In genomic region chr15:86219534-86220228, GRCm38 (mm10) we compare ENCODE assay signal across 10 mouse cellular contexts. TPM values are rescaled to one million over a fixed set of nuclear protein-coding genes. Genes with fewer than 3 reads are reported as not detected.
A peak's percentile ranks its signal among the peaks of the same experiment; 100 is the strongest.
DNase-seq lines count a peak whose midpoint lies in the region; ATAC-seq lines count a peak whose summit lies in the region.
"Had no signal": no experiment of that assay in that cellular context is flagged by ENCODE, and none has a peak within 500 bp of the region (broad histone marks: within the 10 kb centered on the region; RNA-seq: fewer than 3 reads in every experiment).

No protein-coding gene starts in this region.

- H3K4me3 ChIP-seq in kidney, embryonic 14.5 days (ENCODE audit: low read length) = no peak overlapping the region
- H3K4me3 ChIP-seq in lung, embryonic 15.5 days = no peak overlapping the region
- no peak overlapping the region for H3K4me3 ChIP-seq in limb, embryonic 12.5 days (replicated peaks)
- H3K4me3 ChIP-seq: heart, embryonic 10.5 days had no signal

- no peak overlapping the region for H3K4me2 ChIP-seq in kidney, embryonic 14.5 days (replicated peaks; ENCODE audit: low read depth, low read length)
- no peak overlapping the region for H3K4me2 ChIP-seq in lung, embryonic 15.5 days
- H3K4me2 ChIP-seq in limb, embryonic 12.5 days = no peak overlapping the region

- H3K9me3 ChIP-seq in kidney, embryonic 14.5 days (ENCODE audit: control insufficient read depth, low read length) = no peaks in the 10 kb centered on the region
- no peaks in the 10 kb centered on the region; the same call in 1 of the 2 replicates for H3K9me3 ChIP-seq in lung, embryonic 15.5 days
- peaks cover 4% of the 10 kb centered on the region; the same call in 1 of the 2 replicates for H3K9me3 ChIP-seq in limb, embryonic 12.5 days
- H3K9me3 ChIP-seq: heart, embryonic 10.5 days had no signal

- H3K4me1 ChIP-seq in kidney, embryonic 14.5 days (ENCODE audit: control insufficient read depth, insufficient read depth, low read length) = peaks cover 13% of the 10 kb centered on the region; the same call in 1 of the 2 replicates
- H3K4me1 ChIP-seq in lung, embryonic 15.5 days = peaks cover 8% of the 10 kb centered on the region
- H3K4me1 ChIP-seq in limb, embryonic 12.5 days (replicated peaks) = peaks cover 10% of the 10 kb centered on the region

- 0 out of 2 replicates have a peak overlapping the region, but pooled peaks have one; percentile 18 for H3K9ac ChIP-seq in kidney, embryonic 14.5 days (ENCODE audit: low read depth, low read length)
- no peak overlapping the region for H3K9ac ChIP-seq in lung, embryonic 15.5 days
- H3K9ac ChIP-seq in limb, embryonic 12.5 days (replicated peaks) = 0 out of 2 replicates have a peak overlapping the region, but pooled peaks have one; percentile 13

- H3K27me3 ChIP-seq in kidney, embryonic 14.5 days (ENCODE audit: control insufficient read depth, insufficient read depth, low read length) = no peaks in the 10 kb centered on the region
- no peaks in the 10 kb centered on the region for H3K27me3 ChIP-seq in lung, embryonic 15.5 days
- H3K27me3 ChIP-seq in limb, embryonic 12.5 days = no peaks in the 10 kb centered on the region

- ATAC-seq in kidney, embryonic 14.5 days (ENCODE audit: low FRiP score, low TSS enrichment) = no peak
- ATAC-seq in lung, embryonic 15.5 days (ENCODE audit: borderline replicate concordance, extremely low read depth, low FRiP score, low TSS enrichment) = no peak
- no peak for ATAC-seq in limb, embryonic 12.5 days (ENCODE audit: insufficient number of reproducible peaks, insufficient read depth, low FRiP score, low TSS enrichment, low read depth)

- no peak overlapping the region for H3K27ac ChIP-seq in kidney, embryonic 14.5 days (ENCODE audit: low read depth, low read length)
- H3K27ac ChIP-seq in lung, embryonic 15.5 days = peak overlapping the region; percentile 25; the same call in 1 of the 2 replicates
- no peak overlapping the region for H3K27ac ChIP-seq in limb, embryonic 12.5 days
- H3K27ac ChIP-seq: heart, embryonic 10.5 days had no signal

- 67% methylated on average over 7 of the region's 7 CpGs for WGBS in kidney, embryonic 14.5 days
- 72% methylated on average over 7 of the region's 7 CpGs for WGBS in lung, embryonic 15.5 days
- WGBS in limb, embryonic 12.5 days = 83% methylated on average over 7 of the region's 7 CpGs

- H3K36me3 ChIP-seq in kidney, embryonic 14.5 days (ENCODE audit: control insufficient read depth, insufficient read depth, low read length) = no peaks in the 10 kb centered on the region
- no peaks in the 10 kb centered on the region for H3K36me3 ChIP-seq in lung, embryonic 15.5 days
- H3K36me3 ChIP-seq in limb, embryonic 12.5 days = no peaks in the 10 kb centered on the region
- H3K36me3 ChIP-seq: heart, embryonic 10.5 days had no signal

- peak; percentile 33 to 34 for DNase-seq in adrenal gland, postnatal 36 days
- DNase-seq in adrenal gland, postnatal 14 days = no peak
- no peak for DNase-seq in kidney, postnatal 14 days
- DNase-seq in lung, postnatal 14 days = no peak
- DNase-seq in thymus, postnatal 0 days (ENCODE audit: low spot score) = no peak
- DNase-seq: cerebellum, postnatal 36 days had no signal

RNA-seq across cellular contexts. Expression of gene Tbc1d22a, which starts 5.4 kb away (rescaled TPM):
- total RNA-seq in adrenal gland, postnatal 36 days (2021) = 10 to 100 TPM; 28.9 to 35.6 TPM
- 26.8 and 32.0 TPM in 2 replicates for total RNA-seq in adrenal gland, postnatal 14 days (2021)
- polyA plus RNA-seq in kidney, embryonic 14.5 days (2014; fragmentation: Nextera tagmentation; extraction: Ambion mirVana) = 6.5 and 11.1 TPM in 2 replicates
- 10.3 and 12.4 TPM in 2 replicates for polyA plus RNA-seq in lung, embryonic 15.5 days (2015; fragmentation: Nextera tagmentation; extraction: Ambion mirVana)
- 11.2 and 12.1 TPM in 2 replicates for polyA plus RNA-seq in limb, embryonic 12.5 days (2016; fragmentation: Nextera tagmentation; extraction: Ambion mirVana)
- polyA plus RNA-seq in thymus, postnatal 0 days (2015; fragmentation: Nextera tagmentation; extraction: Ambion mirVana) = 19.8 and 21.0 TPM in 2 replicates

RNA-seq across cellular contexts. Expression of gene Cerk, which starts 33.7 kb away (rescaled TPM):
- total RNA-seq in adrenal gland, postnatal 36 days (2021) = 10 to 100 TPM; 27.1 to 74.2 TPM
- total RNA-seq in adrenal gland, postnatal 14 days (2021) = 31.5 and 33.0 TPM in 2 replicates
- 5.7 and 14.2 TPM in 2 replicates for polyA plus RNA-seq in kidney, embryonic 14.5 days (2014; fragmentation: Nextera tagmentation; extraction: Ambion mirVana)
- polyA plus RNA-seq in lung, embryonic 15.5 days (2015; fragmentation: Nextera tagmentation; extraction: Ambion mirVana) = 26.6 and 27.8 TPM in 2 replicates
- 19.2 and 21.5 TPM in 2 replicates for polyA plus RNA-seq in limb, embryonic 12.5 days (2016; fragmentation: Nextera tagmentation; extraction: Ambion mirVana)
- polyA plus RNA-seq in thymus, postnatal 0 days (2015; fragmentation: Nextera tagmentation; extraction: Ambion mirVana) = 54.4 and 64.4 TPM in 2 replicates

Comparison
In these comparisons a context has a peak if more than half of its experiments do, and no peak if none do; other contexts are left out.
1. DNase-seq: peak in adrenal gland, postnatal 36 days (2 of 2); none in adrenal gland, postnatal 14 days (single experiment), kidney, postnatal 14 days (single experiment), lung, postnatal 14 days (single experiment) and thymus, postnatal 0 days (single experiment).